Mouse (Mus musculus): ENCODE results near the gene Gm20388.

Gm20388 gene

DNA sequence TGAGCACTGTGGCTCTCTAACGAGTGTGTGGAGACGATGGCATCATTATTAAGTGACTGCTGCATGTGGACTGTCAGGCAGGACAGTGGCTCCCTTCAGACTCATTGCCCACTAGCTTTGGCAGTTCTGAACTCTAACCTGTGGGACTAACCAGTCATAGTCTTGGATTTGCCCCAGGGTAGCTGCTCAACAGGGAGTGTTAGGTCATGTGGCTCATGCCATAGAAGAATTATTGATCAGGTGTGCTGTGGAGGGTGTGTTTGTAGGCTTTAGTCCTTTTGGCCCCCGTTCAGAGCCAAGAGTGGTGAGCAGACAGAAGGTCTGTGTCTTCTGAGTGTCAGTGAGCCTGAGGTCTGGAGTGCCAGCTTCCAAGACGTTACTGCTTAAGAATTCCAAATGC, 2082.3 kb downstream of the Gm20388 start:
- intact Hi-C loops (cut with DNase I): no loop called here

DNA sequence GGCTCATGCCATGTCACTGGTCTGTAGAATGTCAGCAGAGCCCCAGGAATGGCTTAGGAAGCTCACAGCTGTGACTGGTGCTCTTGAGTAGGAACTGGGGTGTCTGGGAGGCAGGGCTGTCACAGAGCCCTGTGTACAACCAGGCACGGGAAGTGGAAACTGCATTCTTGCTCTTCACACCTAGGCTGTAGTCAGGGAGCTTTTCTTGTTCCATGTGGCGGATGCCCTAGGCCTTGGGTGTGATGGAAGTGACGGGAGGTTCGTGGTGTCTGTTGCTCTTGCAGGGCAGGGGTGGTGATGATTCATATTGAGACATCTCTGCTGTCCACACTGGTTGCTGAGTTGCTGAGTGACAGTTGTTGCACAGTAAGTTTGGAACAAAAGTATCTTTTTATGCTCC, 2084.5 kb downstream of the Gm20388 start:
- intact Hi-C loops (cut with DNase I): no loop called here

DNA sequence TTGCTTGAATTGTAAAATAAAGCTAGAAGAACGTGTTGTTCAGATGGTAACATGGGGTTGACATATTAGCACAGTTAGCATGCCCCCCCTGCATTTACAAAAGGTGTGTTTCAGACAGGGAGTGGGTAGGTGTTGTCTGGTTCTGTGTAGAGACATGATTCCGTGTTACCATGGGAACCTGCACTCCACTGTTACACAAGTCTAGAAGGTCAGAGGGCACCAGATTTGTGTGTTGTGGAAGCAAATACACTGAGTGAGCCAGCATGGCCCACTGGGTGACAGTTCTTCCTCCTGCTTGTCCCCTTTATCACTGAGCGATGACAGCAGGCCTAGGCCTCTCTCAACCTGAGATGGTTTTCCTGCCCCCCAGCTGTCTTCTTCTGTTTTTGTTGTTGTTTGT, 2085.3 kb downstream of the Gm20388 start:
- intact Hi-C loops (cut with DNase I): no loop called here

GRCm38 (mm10) chr8:121998631-121999030, 2088.0 kb downstream of the Gm20388 start:
- intact Hi-C loops (cut with DNase I): no loop called here

DNA sequence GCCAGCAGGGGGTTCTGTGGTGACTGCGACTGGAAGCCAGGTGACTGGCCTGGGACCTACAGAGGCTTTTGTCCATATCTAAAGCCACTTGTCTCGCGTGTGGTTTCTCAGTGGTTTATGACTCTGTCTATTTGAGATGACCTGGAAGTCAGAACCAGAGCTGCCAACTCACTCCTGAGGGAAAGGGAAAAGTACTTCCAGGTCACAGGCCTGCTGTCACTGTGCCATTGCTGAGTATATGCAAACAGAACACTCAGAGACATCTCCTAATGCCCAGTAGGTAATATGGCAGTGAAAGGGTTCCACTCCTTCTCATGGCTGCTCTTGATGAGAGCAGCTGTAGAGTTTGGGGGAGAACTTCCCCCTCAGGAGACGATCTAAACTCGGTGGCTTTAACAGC, 2088.6 kb downstream of the Gm20388 start:
- intact Hi-C loops (cut with DNase I): no loop called here

DNA sequence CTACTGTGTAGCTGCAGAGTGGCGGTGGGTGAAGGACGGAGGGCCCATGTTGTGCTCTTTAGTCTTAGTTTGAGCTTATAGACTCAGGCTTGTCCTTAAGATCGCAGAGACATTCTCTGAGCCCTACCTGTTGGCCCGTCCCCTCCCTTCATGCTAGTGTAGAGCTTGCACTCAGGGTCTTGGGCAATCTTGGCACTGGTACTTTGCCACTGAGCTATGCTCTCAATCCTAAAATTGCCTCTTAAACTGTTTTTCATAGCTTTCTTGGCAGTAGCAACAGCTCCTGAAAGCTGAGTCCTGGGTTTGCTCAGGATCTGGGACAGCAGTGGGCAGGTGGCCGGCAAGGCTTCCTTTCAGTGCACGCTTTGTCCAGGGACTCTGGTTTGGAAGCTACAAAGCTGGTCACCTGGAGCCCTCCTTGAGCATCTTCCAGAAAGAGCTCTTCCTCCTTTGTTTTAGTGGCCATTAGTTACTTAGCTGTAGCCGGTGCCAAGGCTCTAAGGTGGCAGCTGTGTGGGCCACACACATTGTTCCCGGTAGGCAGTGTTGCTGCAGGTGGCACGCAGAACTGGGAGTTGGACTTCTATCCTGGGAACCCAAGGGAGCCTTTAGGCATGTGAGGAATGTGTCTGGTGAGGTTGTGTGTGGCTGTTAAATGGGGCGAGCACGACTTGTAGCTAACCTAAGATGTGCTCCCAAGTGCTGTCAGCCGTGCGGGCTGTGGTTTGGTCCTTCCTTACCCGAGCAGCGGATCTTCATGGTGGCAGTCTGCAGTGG, 2090.9 kb downstream of the Gm20388 start:
- intact Hi-C loops (cut with DNase I): no loop called here

DNA sequence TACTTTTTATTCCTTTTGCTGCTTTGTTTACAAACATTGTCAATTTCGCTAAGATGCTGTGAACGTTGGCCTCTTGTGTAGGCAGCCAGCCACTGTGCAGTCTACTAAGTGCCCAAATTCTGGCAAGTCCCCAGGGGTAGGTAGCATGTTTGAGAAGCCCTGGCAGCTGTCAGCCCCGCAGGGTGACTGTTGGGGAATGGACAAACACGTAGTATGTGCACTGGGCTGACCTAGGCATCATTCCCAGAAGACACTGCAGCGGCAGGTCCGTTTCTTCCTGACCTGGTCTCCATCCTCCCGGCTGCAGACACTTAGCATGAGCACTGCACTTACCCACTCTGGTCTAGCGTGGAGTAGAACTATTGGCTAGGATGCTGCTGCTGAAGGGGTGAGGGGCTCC, 2093.0 kb downstream of the Gm20388 start:
- intact Hi-C loops (cut with DNase I): no loop called here

GRCm38 (mm10) chr8:122004131-122004530, 2093.5 kb downstream of the Gm20388 start:
- intact Hi-C loops (cut with DNase I): no loop called here

- intact Hi-C loops (cut with DNase I): no loop called here
Observed at GRCm38 (mm10) chr8:122005422-122006204, 2095.0 kb downstream of the Gm20388 start.

DNA sequence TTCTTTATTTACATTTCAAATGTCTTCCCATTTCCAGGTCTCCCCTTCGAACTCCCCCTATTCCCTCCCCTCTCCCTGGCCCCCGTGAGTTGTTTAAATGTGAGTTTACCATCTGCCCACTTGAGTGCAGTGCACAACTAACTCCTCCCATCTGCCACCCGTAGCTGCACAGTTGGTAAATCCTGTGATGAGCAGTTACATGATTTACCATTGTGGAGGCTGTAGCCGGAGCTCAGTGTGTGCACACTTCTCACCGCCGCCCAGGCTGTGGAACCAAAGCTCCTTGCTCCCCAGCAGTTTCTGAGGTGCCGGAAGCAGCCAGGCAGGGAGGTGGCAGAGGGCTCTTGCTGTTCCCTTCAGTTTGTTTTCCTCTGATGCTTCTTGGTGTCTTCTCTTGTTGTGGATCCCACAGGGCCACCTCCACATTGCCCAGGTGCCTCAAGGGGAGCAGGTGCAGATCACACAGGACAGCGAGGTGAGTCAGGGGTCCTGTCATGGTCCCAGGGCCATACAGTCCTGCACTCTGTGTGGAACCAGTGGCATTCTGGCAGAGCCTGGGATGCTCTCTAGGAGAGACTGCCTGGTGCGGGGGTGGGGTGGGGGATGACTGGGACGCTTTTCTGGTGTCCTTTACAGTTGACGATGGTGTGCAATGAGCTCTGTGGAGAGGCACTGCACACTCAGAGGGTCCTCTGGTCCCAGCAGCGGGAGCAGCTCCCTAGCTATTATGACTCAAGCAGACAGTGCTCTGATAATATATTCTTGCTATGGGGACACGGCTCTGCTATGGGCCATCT, 2096.2 kb downstream of the Gm20388 start:
- intact Hi-C loops (cut with DNase I): no loop called here

DNA sequence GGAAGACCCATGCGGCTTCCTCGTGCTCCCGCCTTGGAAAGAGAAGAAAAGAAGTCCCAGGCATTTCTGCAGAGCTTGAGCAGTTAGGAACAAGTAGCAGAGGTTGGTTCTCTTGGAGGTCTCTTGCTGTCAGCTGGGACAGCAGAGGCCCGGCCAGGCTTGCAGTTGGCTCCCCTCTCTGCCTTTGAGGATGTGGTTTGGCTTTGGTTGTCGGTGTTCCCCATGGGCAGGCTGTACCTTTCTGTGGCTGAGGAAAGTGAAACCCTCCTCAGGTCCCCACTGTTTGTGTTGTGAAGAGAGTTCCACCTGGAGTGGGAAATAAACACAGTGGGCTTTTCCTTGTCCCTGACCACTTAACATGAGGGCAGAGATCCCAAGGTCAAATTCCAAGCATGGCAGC, 2097.8 kb downstream of the Gm20388 start:
- intact Hi-C loops (cut with DNase I): no loop called here

DNA sequence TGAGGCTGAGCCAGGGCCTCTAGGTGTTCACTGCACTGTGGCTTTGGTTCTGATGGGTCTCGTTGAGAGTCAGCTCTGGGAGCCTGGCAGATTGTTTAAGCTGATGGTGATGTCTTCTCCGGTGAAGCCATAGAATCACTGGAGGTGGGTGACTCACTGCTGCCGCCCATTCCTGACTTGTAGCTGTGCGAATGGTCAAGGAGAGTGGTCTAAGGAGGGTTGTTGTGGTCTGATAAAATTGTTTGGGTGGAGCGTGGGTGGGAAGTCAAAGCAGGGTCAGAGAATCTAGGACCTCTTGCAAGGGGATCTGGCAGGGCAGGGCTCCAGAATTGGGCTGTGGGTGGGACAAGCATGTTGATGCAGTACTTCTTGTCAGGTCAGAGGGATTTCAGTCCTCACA, 2100.0 kb downstream of the Gm20388 start:
- intact Hi-C loops (cut with DNase I): no loop called here

DNA sequence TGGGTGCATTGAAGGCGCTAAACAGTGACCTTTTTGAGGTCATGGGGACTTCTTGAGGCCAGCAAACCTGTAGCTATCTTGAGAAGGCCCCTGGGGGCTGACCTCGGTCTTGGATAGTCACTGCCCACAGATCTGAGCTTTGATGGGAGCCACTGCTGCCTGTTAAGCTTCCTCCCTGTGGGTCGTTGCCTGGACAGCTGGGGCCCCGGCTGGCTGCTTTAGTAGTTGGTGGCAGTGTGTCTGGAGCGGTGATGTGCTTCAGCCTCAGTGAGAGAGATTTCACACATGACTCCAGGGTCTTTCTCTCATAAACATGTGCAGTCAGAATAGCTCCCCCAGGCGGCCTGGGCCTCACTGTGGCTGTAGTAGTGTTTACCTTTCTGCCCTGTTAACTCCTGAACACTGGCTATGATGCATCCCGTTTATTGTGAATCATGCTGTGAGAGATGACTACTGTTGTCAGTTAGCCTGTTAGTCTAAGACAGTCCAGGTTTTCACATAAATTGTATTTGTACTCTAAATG, 2100.5 kb downstream of the Gm20388 start:
- intact Hi-C loops (cut with DNase I): no loop called here

- intact Hi-C loops (cut with DNase I): no loop called here
Observed at GRCm38 (mm10) chr8:122014606-122015005, 2104.0 kb downstream of the Gm20388 start.

DNA sequence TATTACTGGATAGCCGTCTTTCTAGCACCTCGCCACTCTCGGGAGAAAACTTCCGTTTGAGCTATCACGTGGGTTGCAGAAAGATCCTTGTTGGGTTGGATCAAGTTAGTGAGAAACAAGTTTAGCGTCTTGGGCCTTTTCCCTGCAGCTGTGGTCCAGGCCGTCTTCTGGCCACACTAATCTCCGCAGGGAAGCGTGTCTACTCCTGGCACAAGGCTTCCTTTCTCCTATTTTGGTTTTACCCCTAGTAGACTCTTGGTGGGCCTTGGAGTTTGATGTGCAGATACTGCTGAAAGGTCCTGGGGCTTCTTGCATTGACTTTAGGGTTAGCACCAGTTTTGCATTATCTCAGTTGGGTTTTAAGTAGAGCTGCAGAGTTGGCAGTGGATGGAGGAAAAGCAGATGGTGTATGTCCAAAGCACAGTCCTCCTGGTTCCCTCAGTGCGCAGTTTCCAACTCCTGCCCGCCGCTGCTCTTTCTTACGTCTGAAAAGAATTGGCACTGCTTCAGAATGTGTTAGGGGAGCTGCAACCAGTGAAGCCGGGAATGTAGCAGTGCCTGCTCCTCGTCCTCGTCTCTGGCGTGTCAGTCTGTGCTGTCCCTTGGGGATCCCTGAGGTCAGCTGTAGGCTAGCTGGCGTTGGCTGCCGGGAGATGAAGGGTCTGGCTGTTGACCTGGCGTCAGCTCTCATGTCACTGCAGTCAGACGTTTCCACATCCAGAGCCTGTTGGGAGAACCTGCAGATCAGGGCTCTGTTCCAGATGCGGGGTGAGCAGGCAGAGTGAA, 2107.6 kb downstream of the Gm20388 start:
- intact Hi-C loops (cut with DNase I): no loop called here

- intact Hi-C loops (cut with DNase I): no loop called here
Observed at GRCm38 (mm10) chr8:122019162-122019561, 2108.5 kb downstream of the Gm20388 start.

- intact Hi-C loops (cut with DNase I): no loop called here
Observed at GRCm38 (mm10) chr8:122020050-122020771, 2109.6 kb downstream of the Gm20388 start.

- intact Hi-C loops (cut with DNase I): no loop called here
Observed at GRCm38 (mm10) chr8:122021725-122022124, 2111.1 kb downstream of the Gm20388 start.

DNA sequence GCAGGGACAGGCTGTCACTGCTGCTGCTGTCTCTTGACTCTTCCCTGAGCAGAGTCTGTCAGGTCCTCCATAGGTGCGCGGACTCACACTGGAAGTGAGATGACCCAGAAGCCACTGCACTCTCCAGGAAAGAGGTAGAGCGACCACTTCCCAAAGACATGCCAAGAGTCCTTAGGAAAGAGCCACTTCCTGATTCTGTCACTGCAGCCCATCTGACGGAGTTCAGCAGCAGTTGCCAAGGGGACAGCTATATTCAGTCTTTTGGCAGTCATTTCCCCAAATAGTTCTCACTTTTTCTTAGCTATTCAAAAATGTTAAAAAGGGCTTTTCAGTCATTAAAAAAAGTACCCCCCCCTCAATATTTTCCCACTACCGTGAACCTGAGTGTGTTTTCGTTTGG, 2111.6 kb downstream of the Gm20388 start:
- intact Hi-C loops (cut with DNase I): no loop called here

- intact Hi-C loops (cut with DNase I): no loop called here
Observed at GRCm38 (mm10) chr8:122022705-122023104, 2112.1 kb downstream of the Gm20388 start.

Data from adrenal gland (tissue).